Mouse (Mus musculus) heart, postnatal 10 days (tissue): ENCODE data around the gene 4930562C15Rik. TPM values are rescaled to one million over a fixed set of nuclear protein-coding genes. Genes with fewer than 3 reads are reported as not detected.

Experiments
- DNase-seq, 2 experiments: peaks; one replicate each; pipeline ENCODE4 v3.0.0; 2021
- intact Hi-C: fragments of 180-260 bp; cut with DNase I; formaldehyde crosslinking; loops from one replicate; pipeline ENCODE4 v1.15.1; 2025
- total RNA-seq, 2 experiments: library from RNA; stranded (reverse); gene quantifications; 2 replicates each; pipeline ENCODE4 v1.2.3; 2021

4930562C15Rik gene
- total RNA-seq, 2 experiments from 2014 or later = not detected

DNA sequence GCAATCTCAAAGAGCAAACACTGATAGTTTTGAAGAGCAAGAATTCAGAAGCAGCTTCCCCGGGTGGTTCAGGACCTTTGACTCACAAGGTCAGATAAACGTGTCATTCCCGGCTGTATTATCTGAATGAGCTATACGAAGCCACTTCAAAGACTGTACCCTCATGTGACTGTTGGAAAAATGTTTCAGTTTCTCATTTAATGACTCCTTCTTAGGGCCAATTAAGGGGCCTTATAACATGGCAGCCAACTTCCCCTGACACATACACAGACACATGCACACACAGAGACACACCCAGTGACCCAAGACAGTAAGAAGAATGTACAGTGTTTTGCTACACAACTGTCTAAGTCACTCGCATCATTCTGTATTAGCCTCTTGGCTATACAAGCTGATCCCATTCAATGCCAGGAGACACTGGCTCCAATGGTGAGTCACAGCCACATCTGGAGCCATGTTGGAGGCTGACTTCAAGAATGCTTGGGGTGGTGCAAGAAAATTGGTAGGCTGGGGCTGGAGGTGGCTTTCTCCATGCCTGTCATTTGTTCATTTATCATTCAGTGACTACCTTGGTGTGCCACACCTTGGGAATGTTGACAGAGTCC, 19.9 kb downstream of the 4930562C15Rik start:
- no peak for DNase-seq

DNA sequence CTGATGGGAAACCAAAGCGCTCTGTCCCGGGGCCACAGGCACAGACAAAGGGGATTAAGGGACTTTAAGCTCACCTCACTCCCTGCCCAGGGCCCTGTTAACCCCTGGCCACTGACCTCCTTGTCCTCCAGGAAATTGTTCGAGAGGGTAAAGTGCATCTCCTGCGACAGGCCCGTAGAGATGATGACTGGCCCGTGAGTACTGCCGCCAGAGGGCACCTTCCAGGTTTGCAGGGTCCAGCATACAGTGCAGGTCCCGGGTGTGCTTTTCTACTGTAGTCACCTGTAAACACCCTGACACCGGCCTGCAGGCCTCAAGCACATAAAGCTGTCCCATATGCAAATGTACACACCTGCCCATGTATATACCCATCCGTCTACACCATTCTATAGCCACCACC, 26.2 kb downstream of the 4930562C15Rik start:
- no peak for DNase-seq
- intact Hi-C loops = loop anchor here (5.0 kb wide), 3 partner anchors 69 to 174 kb away; partner anchors contain the start of genes Cdip1 and Nmral1

More for the DNA sequence above, 19.9 kb downstream of the 4930562C15Rik start:
- intact Hi-C loops = no loop called here

DNA sequence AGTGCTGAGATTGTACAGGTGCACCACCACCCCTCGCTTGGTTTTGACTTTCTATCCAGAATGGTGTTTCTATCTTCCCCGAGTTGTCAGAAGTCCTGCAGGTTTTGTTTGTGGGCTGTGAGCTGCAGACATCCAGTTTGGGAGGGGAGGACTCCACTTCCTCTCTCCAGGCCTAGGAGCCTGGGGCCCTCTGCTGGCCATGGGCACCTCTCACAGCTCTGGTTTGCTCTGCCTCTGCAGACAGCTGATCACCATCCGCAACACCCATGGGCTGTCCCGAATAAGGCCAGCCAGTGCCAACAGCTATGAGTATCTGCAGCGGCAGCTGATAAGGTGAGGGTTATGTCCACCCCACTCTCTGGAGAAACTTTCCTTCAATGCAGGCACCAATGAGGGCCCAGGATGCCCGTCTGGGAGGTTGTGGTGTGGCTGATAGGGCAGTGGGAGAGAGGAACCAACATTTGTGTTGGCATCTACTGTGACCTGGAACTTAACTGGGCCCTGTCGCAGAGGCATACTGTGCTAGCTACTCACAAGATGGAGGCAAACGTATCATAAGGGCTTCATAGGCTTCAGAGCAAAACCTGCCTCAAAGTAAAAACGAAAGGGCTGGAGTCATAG, 27.8 kb downstream of the 4930562C15Rik start:
- DNase-seq = peak; percentile 85 to 88
- intact Hi-C loops = loop anchor here (1.0 to 5.0 kb wide), 5 partner anchors 50 to 176 kb away; partner anchors contain the start of genes Cdip1 and Nmral1

DNA sequence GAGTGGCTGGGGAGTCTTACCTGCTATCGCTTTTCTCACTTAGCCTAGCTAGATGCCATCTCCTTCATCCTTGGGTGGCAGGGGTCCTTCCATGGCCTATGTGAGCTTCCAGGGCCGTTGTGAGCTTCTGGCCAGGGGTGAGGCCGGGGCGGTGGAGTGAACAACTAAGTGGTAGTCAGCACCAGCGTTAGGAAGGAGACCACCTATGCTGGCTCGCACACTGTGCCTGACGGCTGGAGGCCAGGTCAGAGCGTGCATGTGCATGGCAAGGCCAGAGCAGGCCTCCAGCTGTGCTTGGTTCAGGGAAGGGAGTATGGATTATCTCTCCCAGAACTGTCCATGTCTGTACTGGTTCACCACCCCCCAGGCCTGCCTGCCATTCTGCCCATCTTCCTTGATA, 28.5 kb downstream of the 4930562C15Rik start:
- intact Hi-C loops = loop anchor here (1.0 to 5.0 kb wide), 5 partner anchors 50 to 176 kb away; partner anchors contain the start of genes Cdip1 and Nmral1
- DNase-seq = no peak

DNA sequence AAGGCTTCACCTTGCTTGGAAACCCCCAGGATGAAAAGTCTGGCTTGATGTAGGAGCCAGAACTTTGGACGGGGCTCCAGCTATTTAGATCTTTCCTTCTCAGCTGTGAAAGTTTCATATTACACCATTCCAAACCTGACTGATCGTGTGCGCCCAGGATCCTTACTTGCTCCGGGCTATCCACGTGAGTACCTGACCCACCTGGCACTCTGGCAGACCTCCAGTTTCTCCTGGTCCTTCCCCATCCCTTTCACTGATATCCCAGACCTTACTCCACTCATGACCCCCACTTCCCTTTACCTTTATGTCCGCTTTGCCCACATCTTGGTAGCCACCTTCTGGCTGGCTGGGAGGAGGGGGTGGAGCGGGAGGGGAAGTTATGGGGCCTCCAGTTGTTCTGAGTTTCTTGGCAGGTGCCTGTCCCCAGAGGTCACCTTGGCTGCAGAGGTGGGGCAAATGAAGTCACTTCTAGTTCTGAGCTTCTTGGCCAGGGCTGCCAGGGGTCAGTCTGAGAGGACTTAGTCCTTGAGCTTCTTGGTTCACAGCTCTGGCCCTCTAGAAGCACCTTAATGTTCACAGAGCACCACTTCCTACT, 31.0 kb downstream of the 4930562C15Rik start:
- DNase-seq = no peak
- intact Hi-C loops = loop anchor here (5.0 kb wide), 1 partner anchor 276 kb away; no protein-coding TSS in a partner anchor

DNA sequence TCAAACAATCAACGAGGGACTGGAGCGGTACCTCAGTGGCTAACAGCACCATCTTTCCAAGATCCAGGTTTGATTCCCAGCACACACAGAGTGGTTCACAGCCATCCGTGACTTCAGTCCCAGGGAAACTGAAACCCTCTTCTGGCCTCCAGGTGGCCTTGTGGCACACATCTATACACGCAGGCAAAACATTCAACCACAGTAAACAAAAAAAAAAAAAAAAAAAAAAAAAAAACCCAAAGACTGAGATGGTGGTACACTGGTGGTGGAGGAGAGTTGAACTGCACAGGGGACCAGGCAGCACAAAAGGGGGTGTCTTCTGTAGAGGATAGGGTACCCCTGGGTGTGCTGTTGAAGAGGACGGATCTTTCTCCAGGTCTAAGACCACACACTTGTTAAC, 35.3 kb downstream of the 4930562C15Rik start:
- intact Hi-C loops = no loop called here

DNA sequence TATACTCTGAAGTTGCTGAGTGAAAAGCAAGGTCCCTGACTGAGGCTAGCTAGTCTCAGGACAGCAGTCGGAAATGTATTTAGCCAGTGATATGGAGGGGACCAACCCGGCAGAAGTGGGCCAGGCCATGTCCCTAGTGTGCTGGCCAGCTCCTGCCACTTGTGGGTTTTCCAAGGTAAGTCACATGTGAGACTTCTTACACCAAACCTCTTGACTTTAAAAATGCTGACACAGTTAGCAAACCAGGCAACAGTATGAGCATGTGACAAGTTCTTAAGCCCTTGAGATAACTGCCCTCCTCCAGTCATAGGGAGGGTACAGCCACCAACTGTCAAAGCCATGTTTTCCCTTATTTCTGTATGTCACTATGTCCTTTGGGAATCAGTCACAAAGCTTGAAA, 36.7 kb downstream of the 4930562C15Rik start:
- intact Hi-C loops = no loop called here
- no peak for DNase-seq

More for the DNA sequence above, 35.3 kb downstream of the 4930562C15Rik start:
- no peak for DNase-seq

DNA sequence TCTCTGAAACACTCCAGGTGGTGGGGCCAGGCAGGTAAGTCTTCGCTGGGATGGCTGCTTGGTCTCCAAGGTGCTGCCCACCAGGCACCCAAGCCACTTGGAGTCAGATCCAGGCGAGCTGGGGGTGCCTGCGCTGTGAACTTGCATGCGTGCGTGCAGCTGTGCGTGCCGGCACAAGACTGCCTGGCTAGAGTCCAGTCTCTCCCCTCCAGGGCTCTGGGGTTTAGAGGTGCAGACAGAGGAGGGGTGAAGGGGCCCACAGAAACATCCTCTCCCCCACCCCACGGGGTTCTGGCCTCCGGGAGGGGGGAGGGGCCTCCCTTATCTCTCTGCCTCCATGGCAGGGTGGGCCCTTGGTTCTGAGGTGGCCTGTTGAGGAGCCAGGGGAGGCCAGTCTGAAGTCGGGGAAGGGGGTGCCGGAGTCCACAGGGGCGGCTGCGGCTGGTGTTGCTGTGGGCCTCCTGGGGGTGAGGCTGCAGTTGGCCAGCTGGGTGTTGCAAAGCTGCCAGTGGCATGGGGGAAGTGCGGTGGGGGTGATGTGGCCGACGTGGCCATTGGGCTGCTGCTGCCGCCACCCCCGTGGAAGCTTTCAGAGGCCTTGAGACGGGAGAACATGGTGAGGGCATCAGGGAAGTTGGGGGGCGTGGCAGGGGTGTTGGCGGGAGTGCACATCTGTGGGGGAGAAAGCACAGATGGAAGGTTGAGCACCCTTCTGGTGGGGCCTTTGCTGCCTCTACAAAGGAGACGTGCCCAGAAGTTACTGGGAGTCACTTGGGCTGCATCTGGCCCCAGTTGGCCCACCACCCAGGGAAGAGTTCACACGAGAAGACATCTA, 40.2 kb downstream of the 4930562C15Rik start:
- no peak for DNase-seq
- intact Hi-C loops = no loop called here

DNA sequence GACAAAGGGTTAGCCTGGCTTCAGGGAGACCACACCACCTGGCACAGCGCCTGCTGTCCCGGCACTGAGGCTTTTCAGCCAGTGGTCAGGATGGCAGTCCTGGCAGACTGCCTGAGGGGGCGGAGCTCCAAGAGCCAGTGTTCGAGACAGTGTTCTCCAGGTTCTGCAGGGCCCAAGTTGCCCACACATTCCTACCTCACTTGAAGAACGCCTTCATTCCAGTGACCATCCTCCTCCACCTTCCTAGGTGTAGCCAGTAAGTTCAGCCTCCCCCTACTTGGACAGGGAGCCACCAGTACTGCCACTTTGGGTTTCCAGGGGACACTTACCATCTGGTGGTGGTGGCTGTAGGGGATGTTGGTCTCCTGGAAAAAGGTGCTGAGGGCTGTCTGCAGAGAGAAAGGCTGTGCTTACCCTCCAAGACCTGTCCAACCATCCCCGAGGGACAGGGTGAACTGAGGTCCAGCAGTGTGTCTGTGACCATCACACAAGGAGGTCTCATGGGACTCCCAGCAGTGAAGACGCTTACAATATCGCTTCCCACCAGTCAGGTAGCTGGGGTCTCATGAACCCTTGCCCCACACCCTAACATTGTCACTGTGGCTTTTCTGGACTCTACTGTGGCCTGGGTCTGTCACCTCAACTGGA, 40.9 kb downstream of the 4930562C15Rik start:
- DNase-seq = peak in 1 of 2 experiments; percentile 70
- intact Hi-C loops = no loop called here

DNA sequence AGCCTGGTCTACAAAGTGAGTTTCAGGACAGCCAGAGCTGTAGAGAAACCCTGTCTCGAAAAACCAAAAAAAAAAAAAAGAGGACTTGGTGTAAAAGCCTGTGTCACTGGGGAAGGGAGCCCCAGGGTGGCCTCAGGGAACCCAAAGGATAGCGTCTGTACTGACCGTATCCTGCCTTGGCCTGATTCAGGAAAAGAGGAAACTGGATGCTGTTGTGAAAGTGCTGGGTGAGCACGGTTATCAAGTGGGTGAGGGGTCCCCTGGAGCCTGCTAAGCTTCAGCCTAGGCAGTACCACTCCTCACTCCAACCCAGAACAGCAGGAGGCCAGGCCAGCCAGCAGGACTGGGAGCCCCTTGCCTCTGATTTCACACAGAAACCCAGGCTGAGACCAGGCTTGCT, 42.0 kb downstream of the 4930562C15Rik start:
- no peak for DNase-seq
- intact Hi-C loops = no loop called here

DNA sequence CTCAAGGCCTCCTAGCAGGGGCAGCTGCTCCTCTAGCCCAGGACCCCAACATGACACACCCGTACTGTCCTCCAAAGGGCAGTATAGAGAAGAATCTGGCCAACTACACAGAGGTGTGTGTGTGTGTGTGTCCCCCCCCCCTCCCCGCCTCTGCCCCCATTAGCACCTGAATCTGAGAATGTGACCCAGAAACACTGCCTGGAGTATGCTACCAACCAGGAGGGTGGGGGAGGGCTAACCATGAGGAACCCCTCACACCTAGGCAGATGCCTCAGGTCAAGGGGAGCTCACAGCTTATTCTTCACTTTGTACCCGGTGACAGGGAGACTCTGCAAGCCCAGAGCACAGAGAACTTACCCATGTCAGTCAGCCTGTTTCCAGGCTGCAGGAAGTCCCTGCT, 42.5 kb downstream of the 4930562C15Rik start:
- intact Hi-C loops = no loop called here
- DNase-seq = no peak

DNA sequence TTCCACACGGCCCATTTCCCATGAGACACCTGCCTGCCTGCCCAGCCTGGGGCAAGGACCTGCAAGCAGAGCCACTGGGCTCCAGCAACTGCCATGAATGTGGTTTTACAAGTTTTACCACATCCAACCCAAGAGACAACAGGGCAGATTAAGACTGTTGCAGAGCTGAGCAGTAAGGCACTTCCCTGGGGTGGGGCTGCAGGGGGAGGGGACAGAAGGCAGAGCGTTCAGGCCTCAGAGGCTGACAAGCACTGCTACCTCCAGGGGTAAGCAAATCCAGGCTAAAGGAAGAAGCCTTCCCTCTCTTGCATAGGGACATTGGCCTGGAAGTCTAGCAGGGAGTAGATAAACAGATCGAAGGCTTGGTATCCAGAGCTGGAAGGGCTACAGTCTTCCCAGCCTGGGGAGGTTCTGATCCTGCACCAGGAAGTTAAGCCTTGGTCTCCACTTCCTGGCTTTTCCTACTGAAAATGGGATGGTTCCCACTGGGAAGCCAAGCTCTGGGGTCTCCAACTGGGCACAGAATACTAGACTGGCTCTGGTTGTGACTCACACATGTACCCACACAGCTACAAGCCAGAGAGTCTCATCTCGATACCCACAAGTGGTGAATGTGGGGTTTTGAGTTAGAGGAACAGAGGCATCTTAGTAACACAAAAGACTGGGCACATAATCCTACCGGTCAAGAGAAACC, 43.1 kb downstream of the 4930562C15Rik start:
- intact Hi-C loops = no loop called here
- no peak for DNase-seq

DNA sequence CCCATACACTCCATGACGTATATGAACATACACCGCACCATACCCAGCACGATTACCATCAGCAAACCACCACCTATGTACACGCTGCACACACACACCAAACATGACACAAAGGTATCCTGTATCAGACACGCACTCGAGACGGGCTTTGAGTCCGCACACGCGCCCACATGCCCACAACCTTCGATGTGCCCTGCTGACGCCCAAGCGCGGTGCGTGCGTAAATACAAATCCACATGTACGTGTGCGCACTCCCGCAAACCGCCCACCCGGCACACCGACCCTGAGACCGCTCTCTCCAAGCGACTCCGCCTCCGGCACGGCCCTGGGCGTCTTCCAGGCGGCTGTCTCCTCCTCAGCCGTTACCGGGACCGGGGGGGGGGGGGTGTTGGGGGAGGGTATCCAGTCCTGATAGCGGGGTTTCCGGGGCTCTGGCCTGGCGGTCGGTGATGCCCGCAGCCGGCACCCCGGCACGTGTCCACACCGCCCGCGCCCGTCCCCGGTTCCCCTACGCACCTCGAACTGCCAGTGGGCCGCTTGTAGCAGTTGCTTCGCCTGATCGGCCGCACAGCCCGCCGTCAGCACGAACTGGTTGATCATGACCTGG, 44.0 kb downstream of the 4930562C15Rik start:
- DNase-seq = no peak
- intact Hi-C loops = no loop called here

DNA sequence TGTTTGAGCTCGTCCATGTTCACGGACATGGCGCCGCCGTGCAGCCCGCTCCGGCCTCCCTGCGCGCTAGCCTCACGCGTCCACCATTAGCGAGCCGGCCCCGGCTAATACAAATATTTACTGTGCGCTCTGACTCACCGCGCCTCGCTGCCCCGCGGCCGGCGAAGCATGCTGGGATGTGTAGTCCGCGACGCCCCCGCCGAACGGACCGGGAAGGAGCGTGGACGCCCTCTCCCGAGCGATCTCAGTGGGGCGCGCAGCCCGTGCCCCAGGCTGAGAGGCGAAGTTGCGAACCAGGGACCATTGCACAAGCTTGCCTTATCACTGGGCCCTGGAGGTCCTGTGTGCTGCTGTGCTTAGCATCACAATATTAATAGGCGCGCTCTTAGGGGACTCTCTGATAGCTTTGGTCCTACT, 44.5 kb downstream of the 4930562C15Rik start:
- intact Hi-C loops = loop anchor here (2.0 kb wide), 1 partner anchor 33 kb away; no protein-coding TSS in a partner anchor
- DNase-seq = peak; percentile 92 to 93

DNA sequence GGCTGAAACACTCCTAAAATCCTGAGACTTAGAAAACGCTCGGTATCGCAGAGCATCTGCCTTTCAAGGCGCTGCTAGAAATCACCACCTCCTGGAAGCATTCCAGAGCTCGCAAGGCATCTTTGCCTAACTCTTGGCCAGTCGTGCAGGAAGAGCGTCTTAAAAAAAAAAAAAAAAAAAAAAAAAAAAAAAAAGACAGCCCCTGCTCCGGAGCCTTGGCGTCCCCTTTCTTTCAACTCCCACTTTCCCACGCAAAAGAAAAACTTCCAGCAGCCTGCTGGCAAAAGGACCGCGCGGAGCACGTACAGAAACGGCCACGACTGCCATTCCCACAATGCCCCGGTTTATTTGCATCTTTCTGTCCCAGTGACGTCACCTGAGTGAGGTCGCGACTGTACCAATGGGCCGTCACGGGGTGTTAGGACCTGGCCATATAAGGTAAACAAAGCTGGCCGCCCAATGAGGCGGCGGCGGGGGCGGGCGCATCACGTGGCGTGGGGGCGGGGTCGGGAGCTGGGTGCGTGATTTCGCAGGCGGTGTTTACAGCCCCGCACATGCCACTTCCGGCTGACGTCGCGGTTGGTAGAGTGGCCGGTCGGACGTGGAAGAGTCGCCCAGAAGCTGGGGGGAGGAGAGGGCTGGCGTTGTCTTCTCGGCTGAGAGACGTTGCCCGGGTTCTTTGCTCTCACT, 45.1 kb downstream of the 4930562C15Rik start, which contains the start of gene Ubald1:
Gene Ubald1 (minus strand): TSS at position 180 of the 690 bp plus-strand sequence.
- intact Hi-C loops = loop anchor here (2.0 kb wide), 1 partner anchor 33 kb away; no protein-coding TSS in a partner anchor
- peak; percentile 98 for DNase-seq

DNA sequence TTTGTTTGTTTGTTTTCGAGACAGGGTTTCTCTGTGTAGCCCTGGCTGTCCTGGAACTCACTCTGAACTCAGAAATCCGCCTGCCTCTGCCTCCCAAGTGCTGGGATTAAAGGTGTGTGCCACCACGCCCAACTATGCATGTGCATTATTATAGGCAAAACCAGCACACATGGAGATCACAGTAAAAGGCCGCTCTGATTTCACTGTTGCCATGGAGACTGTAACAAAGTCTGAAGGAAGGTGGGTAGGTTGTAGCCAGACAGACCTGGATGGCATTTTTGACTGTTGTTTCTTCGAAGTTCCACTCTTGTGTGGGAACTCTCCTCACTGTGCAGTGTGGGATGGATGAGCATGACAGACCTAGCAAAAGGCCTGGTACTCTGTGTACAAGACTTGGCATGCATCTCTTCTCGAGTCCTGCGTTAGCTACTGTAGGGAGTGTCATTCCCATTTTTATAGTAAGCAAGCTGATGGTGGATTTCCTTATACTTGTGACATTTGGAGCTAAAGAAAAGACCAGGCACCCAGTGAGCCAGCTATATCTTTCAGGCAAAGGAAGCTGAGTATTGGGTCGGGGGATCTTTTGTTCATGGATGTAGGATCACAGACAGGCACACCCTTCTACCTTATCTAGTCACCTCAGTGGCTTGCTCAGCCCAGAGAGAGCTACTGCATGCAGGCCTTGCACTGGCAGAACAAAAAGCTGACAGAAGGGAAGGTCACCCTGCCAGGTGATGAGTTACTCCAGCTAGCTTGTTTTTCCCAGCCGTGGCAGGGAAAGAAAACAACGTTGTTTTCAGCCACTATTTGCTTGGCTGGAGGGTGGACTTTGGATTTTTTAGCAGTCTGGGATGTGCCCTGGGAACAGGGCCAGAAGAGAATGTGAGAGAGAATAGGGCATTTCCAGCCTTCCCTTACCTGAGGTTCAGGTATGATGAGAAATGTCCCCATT, 46.5 kb downstream of the 4930562C15Rik start:
- no peak for DNase-seq
- intact Hi-C loops = loop anchor here (2.0 kb wide), 1 partner anchor 31 kb away; no protein-coding TSS in a partner anchor

DNA sequence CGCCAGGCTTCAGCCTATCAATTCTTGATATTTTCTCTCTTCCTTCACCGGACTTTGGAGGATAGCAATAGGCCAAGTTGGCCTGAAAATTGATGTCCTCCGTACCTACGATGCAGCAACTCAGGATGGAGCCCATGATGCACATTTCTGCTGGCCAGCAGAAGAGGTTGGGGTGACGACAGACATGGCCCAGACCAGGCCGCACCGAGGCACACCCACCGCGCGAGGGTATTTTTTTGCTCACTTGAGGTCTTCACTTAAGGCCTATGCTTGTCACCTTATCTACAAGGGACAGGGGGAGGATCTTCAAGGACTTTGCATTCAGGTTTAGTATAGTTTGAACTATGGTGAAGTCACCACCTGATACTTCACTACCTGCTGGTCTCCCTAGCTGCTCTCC, 49.7 kb downstream of the 4930562C15Rik start:
- intact Hi-C loops = no loop called here
- DNase-seq = no peak
